Mouse (Mus musculus) lung, adult 18-20 months (tissue): ENCODE measurements around the gene Rprd2.
"Not testable (repeated sequence)": the region's sequence is repeated elsewhere in the genome, so short reads cannot be mapped to it uniquely, and the experiment has no call there.

Experiments used
- DNase-seq, 2 experiments: peaks; one replicate each; pipeline ENCODE4 v3.0.0; 2022; ENCODE audit warnings: mixed read lengths in 2 of 2

Rprd2 gene

DNA sequence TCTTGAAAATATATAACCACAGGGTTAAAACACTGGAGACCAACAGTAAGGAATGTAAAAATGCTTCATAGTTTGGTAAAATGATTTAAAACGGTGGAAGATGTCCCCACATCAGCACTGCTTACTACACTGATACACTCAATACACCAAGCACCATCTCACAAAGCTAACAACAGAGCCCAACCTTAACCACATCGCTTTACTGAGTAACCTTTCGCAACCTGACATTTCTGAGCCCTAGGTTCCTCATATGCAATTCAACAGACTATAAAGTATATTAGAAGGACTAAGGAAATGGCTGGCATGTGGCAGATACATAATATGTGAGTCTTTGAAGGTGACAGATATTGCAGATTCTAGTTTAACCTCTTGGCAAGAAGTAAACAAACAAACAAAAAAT, 2.0 kb downstream of the Rprd2 start:
- DNase-seq, result no peak

GRCm38 (mm10) chr3:95808384-95808783, 10.3 kb downstream of the Rprd2 start:
- DNase-seq, result no peak

- not testable (repeated sequence) for DNase-seq
Observed at GRCm38 (mm10) chr3:95807630-95808029, 11.0 kb downstream of the Rprd2 start.

- no peak for DNase-seq
Observed at GRCm38 (mm10) chr3:95806677-95807076, 12.0 kb downstream of the Rprd2 start.

GRCm38 (mm10) chr3:95803851-95804250, 14.8 kb downstream of the Rprd2 start:
- no peak for DNase-seq

- no peak for DNase-seq
Observed at GRCm38 (mm10) chr3:95798756-95799155, 19.9 kb downstream of the Rprd2 start.

- DNase-seq, result no peak
Observed at GRCm38 (mm10) chr3:95794299-95794698, 24.4 kb downstream of the Rprd2 start.

DNA sequence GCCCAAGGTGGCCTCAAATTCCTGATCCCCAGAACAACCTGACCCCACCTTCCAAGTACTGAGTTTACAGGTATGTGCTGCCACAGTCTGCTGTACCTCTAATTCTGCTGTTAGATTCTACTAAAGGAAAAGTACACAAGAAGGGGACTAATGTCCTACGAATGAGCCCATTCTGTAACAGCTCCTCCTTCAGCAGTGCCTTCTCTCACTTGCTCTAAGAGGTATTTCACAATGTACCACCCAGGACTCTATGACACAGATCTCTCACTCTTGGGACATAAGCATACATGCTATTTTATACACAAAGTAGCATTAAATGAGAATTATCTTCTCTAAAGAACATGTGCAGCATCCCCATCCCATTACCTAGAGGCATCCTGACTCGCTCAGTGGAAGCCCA, 25.0 kb downstream of the Rprd2 start:
- no peak for DNase-seq

DNA sequence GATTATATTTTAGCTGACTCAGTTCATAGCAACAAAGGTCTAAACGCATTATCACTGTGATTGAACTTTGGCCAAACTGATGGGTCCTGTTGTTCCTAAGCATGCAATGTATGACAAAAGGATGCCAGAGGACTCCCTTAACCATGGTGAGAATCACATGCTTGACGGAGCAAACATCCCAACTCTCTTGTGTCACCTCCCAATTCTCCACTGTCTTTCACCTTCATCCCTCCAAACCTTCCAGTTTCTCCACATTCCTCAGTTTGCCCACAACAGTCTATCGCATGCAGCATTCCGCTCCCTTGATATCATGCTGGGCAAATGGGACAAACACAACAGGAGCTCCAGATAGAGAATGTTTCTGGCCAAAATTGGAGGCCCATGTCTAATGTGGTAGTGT, 33.2 kb downstream of the Rprd2 start:
- DNase-seq, result no peak

DNA sequence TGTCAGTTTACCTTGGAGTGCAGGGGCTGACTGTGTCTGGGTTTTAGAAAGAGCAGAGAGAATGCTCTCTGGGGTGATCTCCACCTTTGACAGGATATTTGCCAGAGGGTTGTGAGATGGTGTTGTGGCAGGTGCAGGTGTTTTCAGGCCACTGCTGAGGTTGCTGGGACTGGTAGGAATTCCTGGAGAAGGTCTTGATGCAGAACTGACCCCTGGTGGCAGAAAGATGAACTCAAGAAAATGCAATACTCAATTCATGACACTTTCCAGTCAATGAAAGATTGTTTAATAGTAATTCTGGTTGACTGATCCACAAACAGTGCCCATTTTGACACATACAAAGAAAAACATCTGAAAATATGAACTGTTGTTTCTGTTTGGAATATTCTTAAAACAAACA, 46.7 kb downstream of the Rprd2 start:
- peak in 1 of 2 experiments; percentile 36 for DNase-seq

DNA sequence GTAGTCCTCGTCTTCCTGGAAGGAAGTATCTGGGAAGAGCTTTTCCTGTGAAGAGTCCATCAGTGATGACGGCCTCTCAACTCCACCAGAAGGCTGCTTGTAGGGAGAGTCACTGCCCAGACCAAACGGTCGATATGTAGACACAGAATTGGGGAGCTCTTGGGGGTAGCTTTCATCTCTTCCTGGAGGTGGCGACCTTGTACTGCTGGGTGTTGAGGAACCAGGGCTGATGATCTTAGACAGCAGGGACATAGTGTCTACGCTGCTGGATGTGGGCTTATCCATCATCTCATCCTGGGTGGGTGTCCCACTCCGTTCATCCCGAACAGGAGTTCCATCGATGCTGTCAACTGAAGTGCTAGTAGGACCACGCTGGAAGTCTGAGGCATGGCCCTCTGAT, 53.1 kb downstream of the Rprd2 start:
- no peak for DNase-seq

DNA sequence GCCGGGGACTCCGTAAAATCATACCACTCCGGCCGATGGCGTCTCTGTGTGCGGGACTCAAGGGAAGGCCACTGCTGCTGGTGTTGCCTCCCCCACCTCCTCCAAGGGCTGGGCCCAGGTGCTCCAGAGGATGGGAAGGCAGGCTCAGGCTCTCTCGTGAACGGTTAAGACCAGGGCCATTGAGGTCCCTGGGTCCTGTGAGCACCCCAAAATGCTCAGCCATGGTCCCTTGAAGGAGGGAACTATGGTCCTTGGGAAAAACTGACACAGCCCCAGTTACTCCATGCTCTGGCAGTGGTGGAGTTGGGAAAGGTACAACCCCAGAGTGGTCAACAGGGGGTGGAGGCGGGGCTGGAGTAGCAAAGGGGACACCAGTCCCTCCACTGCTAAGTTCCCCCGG, 54.9 kb downstream of the Rprd2 start:
- DNase-seq, result no peak

DNA sequence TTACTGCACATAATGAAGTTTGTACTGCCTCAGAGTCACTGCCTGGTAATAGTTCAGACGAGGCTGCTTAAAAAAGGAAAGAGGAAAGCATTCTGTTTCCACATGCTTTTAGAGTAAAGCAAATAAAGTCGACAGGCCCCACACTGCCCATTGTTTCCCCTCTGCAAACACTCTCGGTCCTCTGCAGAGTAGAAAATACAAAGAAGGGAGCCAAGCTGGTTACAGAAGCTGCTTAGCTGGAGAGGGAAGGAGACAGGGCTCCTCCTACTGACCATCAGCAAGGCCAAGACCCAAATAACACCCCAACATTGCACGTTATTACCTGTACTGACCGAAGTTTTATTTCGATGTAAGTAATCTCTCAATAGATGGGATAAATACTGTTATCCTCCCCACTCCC, 55.7 kb downstream of the Rprd2 start:
- DNase-seq, result peak; percentile 56 to 72

DNA sequence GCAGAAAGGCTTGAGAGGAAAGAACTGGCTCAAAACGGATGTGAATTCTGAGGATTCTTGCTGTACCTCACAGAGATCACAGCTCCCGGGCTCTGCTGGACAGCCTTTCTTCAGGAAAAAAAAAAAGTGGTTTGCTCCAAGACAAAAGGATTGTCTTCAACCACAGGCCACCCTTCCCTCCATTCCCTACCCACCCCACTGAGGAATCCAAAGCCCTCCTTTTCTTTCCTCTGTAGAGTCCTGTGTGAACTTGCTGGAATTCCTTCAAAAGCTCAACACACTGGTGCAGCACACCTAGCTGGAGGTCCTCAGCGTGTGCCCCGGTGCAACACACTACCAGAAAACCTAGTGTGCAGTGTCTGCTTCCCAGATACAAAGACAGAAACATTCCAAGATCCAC, 56.9 kb downstream of the Rprd2 start:
- no peak for DNase-seq

- no peak for DNase-seq
Observed at GRCm38 (mm10) chr3:95760656-95761055, 58.0 kb downstream of the Rprd2 start.

DNA sequence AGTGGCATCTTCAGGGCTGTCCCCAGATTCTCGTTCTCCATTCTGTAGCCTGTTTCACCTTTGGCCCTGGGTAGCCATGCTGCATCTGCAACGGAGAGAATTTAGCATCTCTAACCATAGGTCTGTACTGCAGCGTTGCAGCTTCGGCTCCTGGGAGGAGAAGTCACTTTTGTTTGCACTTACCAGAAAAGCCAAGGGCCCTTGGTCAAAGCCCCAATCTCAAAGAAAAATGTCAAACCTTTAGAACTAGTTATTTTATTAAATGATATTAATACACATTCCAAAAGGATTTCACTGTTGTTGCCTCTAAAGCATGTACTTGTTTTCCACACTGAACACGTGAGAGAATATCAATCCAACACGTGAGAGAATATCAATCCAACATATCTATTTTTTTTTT, 58.6 kb downstream of the Rprd2 start, which contains the start of gene Tars2:
Gene Tars2 (minus strand): TSS at position 101 of the 400 bp plus-strand sequence.
- no peak for DNase-seq

DNA sequence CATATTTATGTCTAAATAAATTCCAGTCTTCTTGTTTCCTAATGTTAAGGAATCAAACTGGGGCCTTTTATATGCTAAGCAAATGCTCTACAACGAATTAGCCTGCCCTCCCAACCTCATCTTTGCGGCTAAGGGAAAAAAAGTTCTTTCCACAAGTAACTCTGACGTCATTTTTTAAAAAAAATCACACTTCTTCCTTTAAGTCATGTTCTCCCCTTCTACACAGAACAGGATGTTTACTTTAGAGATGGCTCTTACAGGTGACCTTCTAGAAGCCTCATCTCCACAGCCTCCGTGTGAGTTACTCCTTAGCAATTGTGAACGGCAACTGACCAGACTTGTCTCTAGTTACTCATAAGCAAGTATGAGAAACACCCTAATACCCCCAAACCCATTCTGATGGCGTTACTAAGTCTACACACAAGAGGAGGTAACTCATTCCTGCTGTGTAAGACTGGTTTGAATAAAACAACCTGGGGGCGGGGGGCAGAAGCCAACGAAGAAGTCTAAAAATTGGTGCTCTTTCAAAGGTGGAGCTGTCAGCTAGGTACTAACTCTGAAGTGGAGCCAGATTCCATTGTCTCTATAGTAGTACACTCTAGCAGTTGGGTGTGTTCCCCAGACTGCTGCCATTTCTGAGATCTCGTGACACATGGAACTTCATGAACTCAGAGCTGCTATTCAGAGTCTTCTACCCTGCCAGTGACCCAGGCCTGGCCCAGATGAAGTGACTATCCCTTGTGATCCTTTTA, 60.0 kb downstream of the Rprd2 start:
- DNase-seq, result no peak

DNA sequence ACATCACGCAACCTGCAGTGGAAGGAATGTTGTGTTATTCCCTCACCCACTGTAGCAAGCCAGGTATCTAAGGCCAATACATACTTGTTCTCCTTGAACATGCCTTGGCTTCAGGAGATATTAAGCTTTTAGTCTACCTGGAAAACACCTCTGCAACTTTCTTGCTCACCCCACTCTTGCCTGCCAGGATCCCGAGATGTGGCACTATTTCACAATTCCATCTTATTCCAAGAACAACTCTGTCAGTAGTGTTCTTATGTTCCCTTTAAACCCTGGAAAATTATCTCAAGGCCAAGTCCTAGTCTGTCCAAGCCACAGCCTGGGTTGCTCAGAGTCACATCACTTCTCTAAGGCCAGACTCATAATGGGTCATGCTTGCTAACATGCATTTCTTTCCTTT, 61.9 kb downstream of the Rprd2 start:
- DNase-seq, result no peak

GRCm38 (mm10) chr3:95754345-95755206, 64.1 kb downstream of the Rprd2 start:
- DNase-seq, result peak; percentile 95 to 96

GRCm38 (mm10) chr3:95752935-95753334, 65.7 kb downstream of the Rprd2 start:
- no peak for DNase-seq

- peak; percentile 56 to 62 for DNase-seq
Observed at GRCm38 (mm10) chr3:95740406-95740805, 78.3 kb downstream of the Rprd2 start.

DNA sequence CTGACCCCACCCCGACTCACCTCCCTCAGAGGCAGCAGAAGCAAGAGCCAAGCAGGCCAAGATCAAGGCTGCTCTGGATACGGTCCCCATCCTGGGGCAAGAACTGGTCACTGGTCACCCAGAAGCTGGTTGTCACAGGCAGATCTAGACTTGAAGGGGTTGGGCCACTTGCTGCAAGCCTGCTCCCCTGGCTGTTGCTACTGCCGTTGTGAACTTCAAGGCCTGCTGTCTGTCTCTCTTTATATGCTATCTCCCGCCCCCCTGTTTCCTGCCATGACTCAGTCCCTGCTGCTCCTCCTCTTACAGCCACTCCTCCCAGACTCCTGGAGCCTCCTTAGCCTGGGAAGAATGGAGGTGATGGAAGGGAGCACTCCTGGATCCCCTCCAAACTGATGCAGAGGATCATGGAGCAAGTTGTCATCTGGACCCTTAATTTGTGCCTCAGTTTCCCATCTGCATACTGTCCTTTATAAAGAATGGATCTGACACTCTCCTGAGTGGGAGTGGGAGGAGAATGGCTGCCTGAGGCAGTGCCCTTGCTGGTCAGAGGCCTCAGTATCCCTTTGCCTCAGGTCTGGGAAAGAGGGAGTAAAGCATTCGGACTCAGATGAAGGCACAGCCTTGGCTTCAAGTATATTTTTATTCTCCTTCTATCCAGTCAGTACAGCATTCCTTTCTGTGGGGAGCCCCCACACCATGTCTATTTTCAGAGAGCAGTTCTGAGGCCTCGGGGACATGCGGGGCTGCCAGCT, 79.1 kb downstream of the Rprd2 start, which contains the start of gene Ecm1:
Gene Ecm1 (minus strand): TSS at position 217 of the 752 bp plus-strand sequence.
- peak; percentile 68 to 75 for DNase-seq

GRCm38 (mm10) chr3:95735071-95735670, 83.5 kb downstream of the Rprd2 start:
- no peak for DNase-seq
